Mouse (Mus musculus) T-helper 2 cell (primary cell): ENCODE measurements around the gene Prss2.
"Not testable (repeated sequence)": the region's sequence is repeated elsewhere in the genome, so short reads cannot be mapped to it uniquely, and the experiment has no call there.

ENCODE experiments used
- in situ Hi-C: fragments of 300-600 bp; cut with MboI, MseI; formaldehyde crosslinking; loops from one replicate; pipeline ENCODE4 v1.15.1; 2025; ENCODE audit warnings: high pct_unique_total_duplicates

Prss2 gene

GRCm38 (mm10) chr6:41521487-41521886 is at the start of gene Prss2:
Gene Prss2 (plus strand): TSS chr6:41521787.
- in situ Hi-C loops = loop anchor here (10.0 kb wide), 1 partner anchor 247 kb away; no protein-coding TSS in a partner anchor

GRCm38 (mm10) chr6:41499374-41499773 is 22.2 kb upstream of the Prss2 start:
- in situ Hi-C loops = no loop called here

GRCm38 (mm10) chr6:41504915-41505314 is 16.7 kb upstream of the Prss2 start:
- in situ Hi-C loops = no loop called here

- in situ Hi-C loops = no loop called here
Observed at GRCm38 (mm10) chr6:41505323-41505722, 16.3 kb upstream of the Prss2 start.

GRCm38 (mm10) chr6:41518017-41518524 is 3.5 kb upstream of the Prss2 start:
- in situ Hi-C loops = no loop called here

- in situ Hi-C loops = loop anchor here (10.0 kb wide), 1 partner anchor 252 kb away; no protein-coding TSS in a partner anchor
Observed at GRCm38 (mm10) chr6:41526453-41526852, 4.9 kb downstream of the Prss2 start.

GRCm38 (mm10) chr6:41527402-41527801 is 5.8 kb downstream of the Prss2 start:
- in situ Hi-C loops = loop anchor here (10.0 kb wide), 1 partner anchor 253 kb away; no protein-coding TSS in a partner anchor

GRCm38 (mm10) chr6:41529987-41530386 is 8.4 kb downstream of the Prss2 start:
- in situ Hi-C loops = loop anchor here (10.0 kb wide), 1 partner anchor 255 kb away; no protein-coding TSS in a partner anchor

- in situ Hi-C loops = no loop called here
Observed at GRCm38 (mm10) chr6:41532181-41532580, 10.6 kb downstream of the Prss2 start.

- in situ Hi-C loops = no loop called here
Observed at GRCm38 (mm10) chr6:41532687-41533284, 11.2 kb downstream of the Prss2 start.

GRCm38 (mm10) chr6:41537376-41537775 is 15.8 kb downstream of the Prss2 start:
- in situ Hi-C loops = no loop called here

- in situ Hi-C loops = not testable (repeated sequence)
Observed at GRCm38 (mm10) chr6:41538296-41538695, 16.7 kb downstream of the Prss2 start.

- in situ Hi-C loops = no loop called here
Observed at GRCm38 (mm10) chr6:41540746-41541145, 19.2 kb downstream of the Prss2 start.

GRCm38 (mm10) chr6:41541746-41542145 is 20.2 kb downstream of the Prss2 start:
- in situ Hi-C loops = no loop called here

GRCm38 (mm10) chr6:41542983-41543382 is 21.4 kb downstream of the Prss2 start:
- in situ Hi-C loops = no loop called here

- in situ Hi-C loops = no loop called here
Observed at GRCm38 (mm10) chr6:41543411-41544050, 21.9 kb downstream of the Prss2 start.

GRCm38 (mm10) chr6:41544381-41544924 is 22.9 kb downstream of the Prss2 start:
- in situ Hi-C loops = no loop called here

- in situ Hi-C loops = loop anchor here (5.0 kb wide), 1 partner anchor 428 kb away; no protein-coding TSS in a partner anchor
Observed at GRCm38 (mm10) chr6:41545266-41545665, 23.7 kb downstream of the Prss2 start.

GRCm38 (mm10) chr6:41547056-41547650 is 25.6 kb downstream of the Prss2 start:
- in situ Hi-C loops = loop anchor here (5.0 kb wide), 1 partner anchor 430 kb away; no protein-coding TSS in a partner anchor

- in situ Hi-C loops = loop anchor here (5.0 kb wide), 1 partner anchor 431 kb away; no protein-coding TSS in a partner anchor
Observed at GRCm38 (mm10) chr6:41548286-41548685, 26.7 kb downstream of the Prss2 start.

- in situ Hi-C loops = loop anchor here (5.0 to 25.0 kb wide), 2 partner anchors 351 to 834 kb away; no protein-coding TSS in a partner anchor
Observed at GRCm38 (mm10) chr6:41553356-41554010, 31.9 kb downstream of the Prss2 start.
